Mouse (Mus musculus) neural tube, embryonic 10.5 days (tissue): ENCODE measurements around the gene Olfr1167.
"Not testable (repeated sequence)": the region's sequence is repeated elsewhere in the genome, so short reads cannot be mapped to it uniquely, and the experiment has no call there.

Experiments used
- DNase-seq: peaks from one replicate; pipeline ENCODE4 v3.0.0-alpha.2; 2017; ENCODE audit warnings: low spot score; ENCODE audit errors: extremely low spot score

Gene Olfr1167

DNA sequence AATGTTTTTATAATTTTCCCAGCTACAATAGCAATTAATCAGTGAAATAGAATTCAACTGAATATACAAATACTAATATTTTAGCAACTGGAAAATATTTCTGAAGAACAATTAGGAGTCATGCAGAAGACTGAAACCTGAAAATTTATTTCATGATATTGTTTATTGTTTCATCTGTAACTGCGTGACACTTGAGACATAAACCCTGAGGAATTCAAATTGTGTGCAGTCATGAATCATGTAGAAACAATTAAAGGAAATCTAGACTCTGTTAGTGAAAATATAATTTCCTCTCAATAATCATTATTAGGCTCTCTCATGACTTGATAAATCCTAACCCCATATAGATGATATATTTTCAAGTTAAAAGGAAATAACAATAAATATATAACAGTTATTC lies at the start of gene Olfr1167:
Olfr1167 (minus strand) TSS at position 101 of the 400 bp plus-strand sequence.
- not testable (repeated sequence) for DNase-seq

DNA sequence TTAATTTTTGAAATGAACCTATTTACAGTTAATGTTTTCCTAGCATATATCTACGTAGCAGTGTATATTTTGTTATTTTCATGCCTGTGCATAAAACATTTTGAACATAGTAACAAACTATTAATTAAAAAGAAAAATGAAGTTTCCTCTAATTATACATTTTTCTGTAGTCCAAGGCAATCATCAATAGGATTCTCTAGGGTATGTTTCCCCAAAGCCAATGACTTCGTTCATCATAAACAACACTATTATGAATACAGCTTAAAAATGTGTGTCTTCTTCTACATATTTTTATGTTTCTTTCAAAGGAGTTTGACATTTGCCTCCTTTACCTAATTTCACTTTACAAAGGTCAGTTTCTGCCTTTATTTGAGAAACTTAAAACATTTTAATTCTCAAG lies 26.6 kb upstream of the Olfr1167 start, which contains the start of gene Olfr1168:
Olfr1168 (plus strand) TSS at position 301 of the 400 bp plus-strand sequence.
- DNase-seq, result no peak

DNA sequence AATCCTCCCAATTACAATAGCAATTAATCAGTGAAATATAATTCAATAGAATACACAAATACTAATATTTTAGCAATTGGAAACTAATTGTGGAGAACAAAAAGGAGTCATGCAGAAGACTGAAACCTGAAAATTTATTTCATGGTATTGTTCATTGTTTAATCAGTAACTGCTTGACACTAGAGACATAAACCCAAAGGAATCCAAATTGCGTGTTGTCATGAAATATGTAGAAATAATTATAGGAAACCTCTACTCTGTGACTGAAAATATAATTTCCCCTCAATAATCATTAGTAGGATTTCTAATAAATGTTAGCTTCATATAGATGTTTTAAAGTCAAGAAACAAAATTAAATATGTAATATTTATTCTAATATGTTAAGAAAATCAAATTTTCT lies 26.8 kb downstream of the Olfr1167 start, which contains the start of gene Olfr1166:
Olfr1166 (minus strand) TSS at position 101 of the 400 bp plus-strand sequence.
- no peak for DNase-seq
